Mouse (Mus musculus): ENCODE results near the gene 2010003K11Rik.
"Not testable (repeated sequence)": the region's sequence is repeated elsewhere in the genome, so short reads cannot be mapped to it uniquely, and the experiment has no call there.

2010003K11Rik gene

DNA sequence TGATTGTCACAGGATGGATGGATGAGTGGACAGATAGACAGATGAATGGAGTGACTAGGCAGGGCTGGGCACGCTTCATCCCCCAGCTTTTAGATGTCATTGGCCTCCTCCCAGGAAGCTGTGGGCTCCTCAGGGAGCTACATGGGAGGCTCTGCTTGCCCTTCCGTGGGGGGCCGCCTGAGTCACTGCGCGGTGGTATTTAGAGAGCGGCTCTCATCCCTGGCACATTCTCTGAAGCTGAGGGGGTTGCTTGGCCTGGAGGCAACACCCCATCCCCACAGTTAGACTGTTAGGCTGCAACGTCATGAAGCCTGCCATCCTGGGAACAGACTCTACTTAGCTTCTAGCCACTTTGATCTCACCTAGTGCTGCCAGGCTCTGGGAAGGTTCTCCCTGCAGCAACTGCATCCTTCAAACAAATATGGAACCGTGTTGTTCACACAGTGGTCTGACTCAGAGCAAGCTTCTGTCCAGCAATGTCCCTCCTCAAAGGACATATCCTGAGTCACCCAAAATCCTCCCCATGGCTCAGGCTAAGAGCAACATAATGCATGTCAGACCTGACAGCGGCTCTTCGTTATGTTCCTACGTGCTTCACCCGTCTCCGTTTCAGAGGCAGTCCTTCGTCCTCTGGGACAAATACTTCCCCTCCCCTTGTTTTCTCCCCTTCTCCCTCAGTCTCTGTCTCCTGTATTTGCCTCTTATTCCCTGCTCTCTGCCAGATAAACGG, 43.1 kb downstream of the 2010003K11Rik start:
- no peak for DNase-seq

DNA sequence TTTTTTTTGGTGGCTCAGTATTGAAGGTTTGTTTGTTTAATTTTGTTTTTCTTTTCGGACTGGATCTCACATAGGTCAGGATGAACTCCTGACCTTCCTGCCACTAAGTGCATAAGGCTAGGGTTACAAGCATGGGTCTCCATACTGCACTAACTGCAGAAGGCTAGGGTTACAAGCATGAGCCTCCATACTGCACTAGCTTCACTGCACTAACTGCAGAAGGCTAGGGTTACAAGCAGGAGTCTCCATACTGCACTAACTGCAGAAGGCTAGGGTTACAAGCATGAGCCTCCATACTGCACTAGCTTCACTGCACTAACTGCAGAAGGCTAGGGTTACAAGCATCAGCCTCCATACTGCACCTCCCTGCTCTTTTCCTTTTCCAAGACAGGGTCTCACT, 44.3 kb downstream of the 2010003K11Rik start:
- not testable (repeated sequence) for DNase-seq

DNA sequence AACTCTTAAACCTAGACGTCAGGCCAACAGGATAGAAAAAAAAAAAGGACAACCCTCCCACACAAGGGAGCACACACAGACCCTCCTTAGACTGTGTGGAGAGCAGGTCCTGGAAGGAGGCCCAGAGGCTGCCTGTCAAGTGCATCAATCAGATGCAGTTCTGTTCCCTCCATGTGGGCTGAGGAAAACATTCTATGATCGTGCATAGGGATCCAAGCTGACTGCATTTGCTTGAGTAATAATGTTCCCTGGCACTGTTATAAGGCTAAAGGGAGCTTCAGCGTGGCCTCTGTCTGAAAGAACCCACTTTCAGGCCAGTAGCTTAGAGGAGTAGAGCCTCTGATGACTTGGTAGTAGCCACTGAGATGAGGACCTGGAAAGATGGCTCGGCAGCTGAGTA, 45.9 kb downstream of the 2010003K11Rik start:
- DNase-seq: no peak

DNA sequence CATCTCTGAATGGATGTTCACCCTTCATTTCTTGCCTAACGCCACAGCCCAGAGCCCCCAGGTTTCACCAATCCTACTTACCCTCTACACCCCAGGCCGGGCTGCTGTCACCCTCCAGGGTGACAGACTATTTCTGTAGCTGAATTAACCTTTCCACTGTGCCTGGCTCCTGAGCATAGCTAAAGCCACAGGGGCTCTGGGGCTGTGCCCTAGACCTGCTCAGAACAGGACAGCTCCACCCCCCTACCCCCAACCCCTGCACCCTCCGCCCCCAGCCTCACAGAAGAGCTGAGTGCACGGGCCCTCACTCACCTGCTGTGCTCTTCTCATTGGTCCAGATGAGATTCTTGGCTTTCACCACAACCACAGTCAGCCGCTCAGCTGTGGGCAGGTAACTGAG, 46.4 kb downstream of the 2010003K11Rik start:
- no peak for DNase-seq

DNA sequence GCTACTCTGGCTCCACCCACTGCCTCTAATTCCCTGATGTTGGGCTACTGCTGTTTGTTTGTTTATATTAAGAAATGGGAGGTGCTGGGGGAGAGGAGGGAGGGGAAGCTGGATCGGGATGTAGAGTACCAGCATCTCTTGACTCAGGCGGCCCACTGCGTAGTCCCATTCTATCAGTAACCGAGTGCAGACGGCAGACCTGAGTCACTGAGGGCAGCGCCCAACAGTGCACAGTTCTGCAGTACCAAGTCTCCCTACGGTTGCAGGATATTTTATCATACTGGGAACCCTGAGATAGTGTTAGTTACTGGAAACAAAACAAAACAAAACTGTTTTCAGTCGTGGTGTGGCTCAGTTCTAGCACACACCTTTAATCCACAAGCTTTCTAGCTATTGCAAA, 47.3 kb downstream of the 2010003K11Rik start:
- no peak for DNase-seq

DNA sequence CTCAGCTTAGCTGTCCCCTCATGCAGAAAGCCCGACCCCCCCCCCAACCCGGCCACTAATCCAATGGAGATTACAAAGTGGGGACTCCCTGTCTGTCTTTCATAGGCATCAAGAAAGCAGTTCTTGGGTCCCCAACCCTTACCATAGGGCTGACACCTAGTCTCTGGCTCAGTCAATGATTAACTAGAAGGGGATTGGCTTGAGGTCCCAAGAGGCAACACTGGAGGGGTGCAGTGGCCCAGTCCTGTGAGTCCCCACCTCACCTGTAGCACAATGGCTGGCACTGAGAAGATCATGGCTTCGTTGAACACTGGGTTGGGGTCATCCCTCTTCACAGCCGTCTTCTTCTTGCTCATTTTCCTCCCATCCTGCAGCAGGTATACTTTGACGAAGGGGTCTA, 47.7 kb downstream of the 2010003K11Rik start:
- no peak for DNase-seq

DNA sequence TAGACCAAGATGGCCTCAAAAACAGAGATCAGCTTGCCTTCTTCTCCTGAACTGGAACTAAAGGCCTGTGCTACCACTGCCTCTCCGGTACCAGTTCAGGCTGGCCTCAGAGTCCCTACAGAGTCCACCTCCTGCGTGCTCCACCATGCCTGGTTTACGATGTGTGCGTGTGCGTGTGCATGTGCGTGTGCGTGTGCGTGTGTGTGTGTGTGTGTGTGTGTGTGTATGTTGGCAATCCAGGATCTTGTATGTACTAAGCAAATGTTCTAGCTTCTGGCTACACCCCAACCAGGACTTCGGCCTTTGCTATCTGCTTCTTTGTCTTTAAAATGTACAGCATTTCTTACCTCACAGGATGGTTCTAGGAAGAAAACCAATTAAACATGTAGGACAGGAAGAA, 49.2 kb downstream of the 2010003K11Rik start:
- DNase-seq: no peak

DNA sequence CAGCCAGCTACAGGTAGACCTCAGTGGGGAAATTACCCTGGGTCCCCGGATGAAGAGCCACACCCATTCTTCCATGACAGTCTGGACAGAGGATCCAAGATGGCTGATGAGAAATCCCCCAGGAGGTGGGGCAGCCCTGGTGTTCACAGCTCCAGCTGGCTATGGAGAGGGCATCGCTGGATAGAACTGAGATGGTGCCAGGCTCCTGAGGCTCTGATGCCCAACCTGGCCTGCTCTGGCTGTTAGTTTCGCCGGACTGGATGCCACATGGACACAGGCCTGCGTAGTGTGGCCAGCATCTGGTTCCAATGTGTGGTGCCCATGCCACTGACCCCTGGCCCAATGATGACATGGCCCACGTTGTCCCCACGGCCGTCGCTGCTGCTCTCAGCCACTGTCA, 50.9 kb downstream of the 2010003K11Rik start:
- no peak for DNase-seq
